Mouse (Mus musculus) midbrain, embryonic 10.5 days (tissue): ENCODE data around the gene Ppme1. TPM values are rescaled to one million over a fixed set of nuclear protein-coding genes. Genes with fewer than 3 reads are reported as not detected.
A peak's percentile ranks its signal among the peaks of the same experiment; 100 is the strongest.

Experiments
- DNase-seq: peaks from one replicate; pipeline ENCODE4 v3.0.0-alpha.2; 2017; ENCODE audit warnings: low spot score
- H3K27ac ChIP-seq: fragments of 300-500 bp; sonication (generic); replicated peaks from 2 replicates; pipeline ENCODE4 v1.5.1; 2016; ENCODE audit warnings: mild to moderate bottlenecking
- H3K27me3 ChIP-seq: fragments of 300-500 bp; sonication (generic); 2 replicates; pipeline ENCODE4 v1.6.1; 2016; ENCODE audit warnings: low read depth, mild to moderate bottlenecking; ENCODE audit not compliant: poor library complexity, severe bottlenecking
- H3K36me3 ChIP-seq: fragments of 300-500 bp; sonication (generic); 2 replicates; pipeline ENCODE4 v1.6.1; 2016; ENCODE audit warnings: mild to moderate bottlenecking, moderate library complexity
- H3K4me1 ChIP-seq: fragments of 300-500 bp; sonication (generic); 2 replicates; pipeline ENCODE4 v1.6.1; 2016
- H3K4me3 ChIP-seq: fragments of 300-500 bp; sonication (generic); 2 replicates; pipeline ENCODE4 v1.5.1; 2016; ENCODE audit warnings: mild to moderate bottlenecking, moderate library complexity
- H3K9me3 ChIP-seq: fragments of 300-500 bp; sonication (generic); replicated peaks from 2 replicates; pipeline ENCODE4 v1.6.1; 2016; ENCODE audit warnings: mild to moderate bottlenecking
- WGBS: fragments of 180-500 bp; shearing (Covaris S2); methylation state at CpG from one replicate; pipeline ENCODE4 v1.1.7; 2016; 5-methylcytosine and 5-hydroxymethylcytosine counted together
- polyA plus RNA-seq: library from polyadenylated mRNA; unstranded; fragments of >200 nt; fragmentation: Nextera tagmentation; extraction: Ambion mirVana; gene quantifications from 2 replicates; pipeline ENCODE4 v1.2.1, GENCODE M21; 2016

The Ppme1 gene
- polyA plus RNA-seq, 1 experiment from 2014 or later: 96.9 TPM

DNA sequence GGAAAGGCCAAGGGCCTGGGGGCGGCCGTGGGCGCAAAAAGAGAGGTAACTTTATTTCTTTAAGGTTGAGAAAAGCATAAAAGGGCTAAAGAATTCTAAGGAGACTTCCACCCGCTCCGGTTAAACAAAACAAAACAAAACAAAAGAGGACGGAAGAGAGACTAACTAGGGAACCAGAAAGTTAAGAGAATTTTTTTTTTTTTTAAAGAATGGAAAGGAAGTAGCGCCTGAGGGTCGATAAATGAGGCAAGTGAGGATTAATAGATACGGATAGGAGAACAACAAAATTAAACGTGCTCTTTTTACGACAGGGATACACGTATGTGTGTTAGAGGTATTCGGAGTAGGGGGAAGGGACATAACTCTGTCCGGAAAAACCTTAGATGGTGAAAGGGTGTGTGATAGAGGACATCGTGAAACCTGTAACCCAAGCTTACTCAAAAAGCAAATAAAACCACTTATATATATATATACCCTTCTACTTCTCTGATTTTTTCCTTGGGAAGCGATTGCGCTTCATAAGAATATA, 409 bp upstream of the Ppme1 start:
- no peaks in the 10 kb centered on the region for H3K27me3 ChIP-seq
- H3K36me3 ChIP-seq: peaks cover 37% of the 10 kb centered on the region
- H3K27ac ChIP-seq: peak overlapping the region; percentile 89
- no peaks in the 10 kb centered on the region for H3K9me3 ChIP-seq
- 9% methylated on average over 17 of the region's 17 CpGs for WGBS
- peaks cover 31% of the 10 kb centered on the region for H3K4me1 ChIP-seq
- DNase-seq: no peak
- H3K4me3 ChIP-seq: peak overlapping the region; percentile 63

DNA sequence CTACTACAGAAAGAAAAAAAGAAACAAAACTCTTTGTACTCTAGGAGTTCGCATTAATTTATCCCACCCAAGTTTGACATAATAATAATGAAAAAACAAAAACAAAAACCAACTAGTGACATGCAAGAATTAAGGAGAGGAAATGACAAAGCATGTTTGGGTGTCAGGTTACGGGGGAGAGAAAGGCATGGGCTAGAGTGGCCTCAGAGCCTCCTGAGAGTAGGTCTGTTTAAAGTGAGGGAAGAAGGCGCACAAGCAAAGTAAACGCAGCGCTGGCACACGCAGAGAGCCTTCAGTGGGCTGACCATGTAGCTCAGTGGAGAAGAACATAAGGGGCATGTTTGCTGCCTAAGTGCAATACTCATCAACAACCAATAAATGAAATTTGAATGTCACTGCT, 7.2 kb downstream of the Ppme1 start:
- Histone ChIP-seq H3K4me1 (peaks cover 16% of the 10 kb centered on the region), H3K27ac (no peak overlapping the region), H3K9me3 (no peaks in the 10 kb centered on the region), H3K4me3 (no peak overlapping the region), H3K36me3 (peaks cover 26% of the 10 kb centered on the region), H3K27me3 (no peaks in the 10 kb centered on the region)
- no peak for DNase-seq
- 60% methylated on average over 6 of the region's 6 CpGs for WGBS

DNA sequence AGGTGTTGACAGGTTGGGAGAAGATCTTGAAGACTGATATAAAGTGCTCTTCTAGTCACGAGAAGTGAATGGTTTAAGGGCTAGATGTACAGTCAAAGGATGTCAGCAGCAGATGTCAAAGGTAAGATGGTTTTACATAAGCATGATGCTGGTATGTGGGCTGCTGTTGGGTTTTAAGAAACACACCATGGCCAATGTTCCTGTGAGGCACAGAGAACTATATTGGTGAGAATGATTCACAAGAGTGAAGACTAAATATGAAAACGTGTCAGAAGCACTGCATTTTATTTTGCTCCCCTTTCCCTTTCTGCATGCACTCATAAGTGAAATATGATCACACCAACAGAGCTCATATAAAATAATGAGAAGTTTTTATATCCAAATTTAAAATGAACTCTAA, 8.9 kb downstream of the Ppme1 start:
- Histone ChIP-seq H3K36me3 (peaks cover 21% of the 10 kb centered on the region), H3K9me3 (no peaks in the 10 kb centered on the region), H3K4me1 (peaks cover 6% of the 10 kb centered on the region), H3K4me3 (no peak overlapping the region), H3K27me3 (no peaks in the 10 kb centered on the region), H3K27ac (no peak overlapping the region)
- 93% methylated on average over 2 of the region's 2 CpGs for WGBS
- DNase-seq: no peak

DNA sequence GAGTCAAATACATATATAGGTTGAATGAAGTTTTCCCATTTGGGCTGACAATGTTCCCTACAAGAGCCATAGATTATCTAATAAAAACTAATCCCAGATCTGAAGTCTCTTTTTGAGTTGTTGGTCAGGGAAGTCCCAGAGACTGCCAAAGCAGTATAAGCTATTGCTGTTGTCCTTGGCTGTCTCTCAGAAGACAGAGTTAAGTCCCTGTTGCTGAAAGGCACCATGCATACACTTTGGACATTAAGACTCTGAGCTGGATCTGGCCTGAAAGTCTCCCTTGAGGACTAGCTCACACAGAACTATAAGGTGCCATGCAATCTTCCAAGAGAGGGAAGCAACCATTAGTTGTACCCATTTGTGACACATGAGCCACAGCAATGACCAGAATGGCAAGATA, 14.3 kb downstream of the Ppme1 start:
- Histone ChIP-seq H3K27me3 (no peaks in the 10 kb centered on the region), H3K36me3 (peaks cover 30% of the 10 kb centered on the region), H3K4me1 (no peaks in the 10 kb centered on the region), H3K27ac (no peak overlapping the region), H3K4me3 (no peak overlapping the region), H3K9me3 (no peaks in the 10 kb centered on the region)
- DNase-seq: no peak

DNA sequence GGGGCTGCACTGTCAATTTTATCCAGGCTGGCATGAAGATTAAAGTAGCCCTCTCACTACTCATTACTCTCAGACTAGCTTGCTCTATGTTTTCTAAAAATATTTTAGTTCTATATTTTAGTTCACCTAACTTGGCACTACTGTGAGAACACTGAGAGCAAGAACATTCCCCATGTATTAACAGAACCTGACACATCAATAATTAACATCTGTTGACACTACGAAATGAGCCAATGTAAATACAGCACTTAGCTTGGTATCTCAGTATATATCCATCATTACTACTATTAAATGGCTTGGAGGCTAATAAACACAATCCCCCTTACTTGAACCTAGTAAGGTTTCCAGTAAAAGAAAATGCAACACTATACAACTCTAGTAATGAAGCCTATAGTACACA, 15.3 kb downstream of the Ppme1 start:
- Histone ChIP-seq H3K36me3 (peaks cover 40% of the 10 kb centered on the region), H3K9me3 (no peaks in the 10 kb centered on the region), H3K27ac (no peak overlapping the region), H3K4me1 (no peaks in the 10 kb centered on the region), H3K4me3 (no peak overlapping the region), H3K27me3 (no peaks in the 10 kb centered on the region)
- 98% methylated on average over 1 of the region's 1 CpGs for WGBS
- no peak for DNase-seq

DNA sequence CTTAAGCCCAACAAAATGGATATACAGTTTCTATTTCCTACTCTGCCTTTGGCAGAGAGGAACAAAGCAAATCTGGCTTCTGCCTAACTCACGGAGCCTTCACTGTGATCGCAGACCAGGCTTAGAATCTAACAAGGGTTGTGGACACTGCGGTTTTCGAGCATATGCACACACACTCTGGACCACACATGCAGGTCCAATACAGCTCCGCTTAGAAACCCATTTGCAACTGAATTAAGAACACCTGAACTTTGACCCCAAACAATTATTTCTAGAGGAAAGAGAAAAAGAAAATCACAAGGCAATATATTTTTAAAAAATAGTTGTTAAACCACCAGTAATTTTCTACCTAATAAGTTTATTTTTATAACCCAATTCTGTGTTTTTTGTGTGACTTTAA, 15.8 kb downstream of the Ppme1 start:
- Histone ChIP-seq H3K4me3 (no peak overlapping the region), H3K36me3 (peaks cover 44% of the 10 kb centered on the region), H3K4me1 (no peaks in the 10 kb centered on the region), H3K27ac (no peak overlapping the region), H3K27me3 (no peaks in the 10 kb centered on the region), H3K9me3 (no peaks in the 10 kb centered on the region)
- 85% methylated on average over 5 of the region's 5 CpGs for WGBS
- DNase-seq: no peak

DNA sequence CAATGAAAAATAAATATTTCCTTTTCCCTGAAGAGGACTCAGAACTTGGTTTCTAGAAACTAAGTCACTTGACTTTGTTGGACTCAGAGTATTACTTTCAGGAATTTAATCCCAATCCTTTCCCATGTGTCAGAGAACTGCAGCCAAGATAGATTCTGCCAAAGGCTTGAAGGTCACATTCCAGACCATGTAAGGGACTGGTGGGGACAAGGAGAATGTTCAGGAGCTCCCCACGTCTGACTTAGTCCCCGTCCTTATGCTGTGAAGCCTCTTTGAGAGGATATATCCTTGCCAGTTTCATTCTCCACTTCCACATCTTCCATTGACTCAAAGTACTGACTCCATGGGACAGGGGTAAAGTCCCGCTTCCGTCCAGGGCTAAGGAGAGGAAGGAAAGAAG, 17.1 kb downstream of the Ppme1 start:
- H3K9me3 ChIP-seq: no peaks in the 10 kb centered on the region
- DNase-seq: no peak
- WGBS: 85% methylated on average over 4 of the region's 4 CpGs
- H3K4me3 ChIP-seq: no peak overlapping the region
- H3K27me3 ChIP-seq: no peaks in the 10 kb centered on the region
- H3K36me3 ChIP-seq: peaks cover 46% of the 10 kb centered on the region
- no peak overlapping the region for H3K27ac ChIP-seq
- H3K4me1 ChIP-seq: no peaks in the 10 kb centered on the region

DNA sequence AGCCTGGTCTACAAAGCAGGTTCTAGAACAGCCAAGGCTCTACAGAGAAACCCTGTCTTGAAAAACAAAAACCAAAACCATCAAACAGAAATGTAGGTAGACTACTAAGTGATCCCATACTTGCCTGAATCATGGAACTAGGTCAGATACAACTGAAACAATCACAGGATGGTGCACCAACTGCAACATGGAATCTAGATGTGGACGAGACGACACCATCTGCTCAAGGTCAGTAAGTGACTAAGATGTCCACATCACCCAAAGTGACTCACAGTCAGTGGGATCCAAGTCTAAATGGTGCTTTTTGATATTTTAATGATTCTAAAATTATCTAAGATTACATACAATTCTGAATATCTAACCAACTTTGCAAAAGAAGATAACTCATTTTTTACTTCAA, 36.2 kb downstream of the Ppme1 start:
- no peak overlapping the region for H3K27ac ChIP-seq
- no peak for DNase-seq
- H3K4me3 ChIP-seq: no peak overlapping the region
- WGBS: 93% methylated on average over 2 of the region's 2 CpGs
- no peaks in the 10 kb centered on the region for H3K4me1 ChIP-seq
- H3K9me3 ChIP-seq: no peaks in the 10 kb centered on the region
- peaks cover 97% of the 10 kb centered on the region for H3K36me3 ChIP-seq
- no peaks in the 10 kb centered on the region for H3K27me3 ChIP-seq

DNA sequence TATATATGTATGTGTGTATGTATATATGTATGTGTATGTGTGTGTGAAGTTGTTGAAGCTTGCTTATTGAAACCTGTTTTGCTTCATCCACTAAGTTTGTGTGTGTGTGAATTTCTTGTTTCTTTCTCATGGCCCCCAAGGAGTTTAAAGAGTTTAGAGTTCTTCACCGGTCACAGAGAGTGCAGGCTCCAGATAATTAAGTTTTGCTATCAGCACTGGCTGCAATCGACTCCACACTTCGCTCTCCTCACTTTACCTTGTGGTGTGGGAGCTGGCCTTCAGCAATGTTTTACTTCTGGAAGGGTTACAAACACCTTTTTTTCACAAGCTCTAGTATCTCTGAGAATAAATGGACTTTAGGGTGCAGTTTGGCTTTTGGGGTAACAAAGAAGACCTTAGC, 40.8 kb downstream of the Ppme1 start:
- WGBS: 94% methylated on average over 3 of the region's 3 CpGs
- H3K27me3 ChIP-seq: no peaks in the 10 kb centered on the region
- H3K4me1 ChIP-seq: no peaks in the 10 kb centered on the region
- DNase-seq: no peak
- H3K36me3 ChIP-seq: peaks cover 97% of the 10 kb centered on the region
- no peaks in the 10 kb centered on the region for H3K9me3 ChIP-seq
- no peak overlapping the region for H3K4me3 ChIP-seq
- no peak overlapping the region for H3K27ac ChIP-seq

DNA sequence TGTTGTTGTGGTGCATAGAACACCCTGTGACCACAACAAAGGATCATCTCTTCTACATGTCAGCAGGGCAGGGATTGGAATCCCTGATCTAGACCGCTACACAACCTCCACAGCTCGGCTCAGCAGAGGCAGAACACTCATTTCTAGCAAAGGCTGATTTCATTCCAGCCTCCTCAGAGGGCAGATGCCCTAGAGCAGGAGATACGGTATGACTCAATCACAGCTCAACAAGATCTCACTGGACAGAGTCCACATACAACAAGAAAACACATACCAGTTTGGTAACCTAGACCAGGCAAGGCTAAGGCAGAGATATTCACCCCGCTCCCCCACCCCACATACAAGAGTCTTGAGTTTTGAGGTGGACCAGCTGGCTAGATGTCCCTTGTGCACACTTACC, 43.5 kb downstream of the Ppme1 start:
- H3K27ac ChIP-seq: no peak overlapping the region
- 94% methylated on average over 4 of the region's 4 CpGs for WGBS
- H3K36me3 ChIP-seq: peaks cover 94% of the 10 kb centered on the region
- H3K27me3 ChIP-seq: no peaks in the 10 kb centered on the region
- H3K4me3 ChIP-seq: no peak overlapping the region
- no peaks in the 10 kb centered on the region for H3K4me1 ChIP-seq
- no peaks in the 10 kb centered on the region for H3K9me3 ChIP-seq
- DNase-seq: no peak

DNA sequence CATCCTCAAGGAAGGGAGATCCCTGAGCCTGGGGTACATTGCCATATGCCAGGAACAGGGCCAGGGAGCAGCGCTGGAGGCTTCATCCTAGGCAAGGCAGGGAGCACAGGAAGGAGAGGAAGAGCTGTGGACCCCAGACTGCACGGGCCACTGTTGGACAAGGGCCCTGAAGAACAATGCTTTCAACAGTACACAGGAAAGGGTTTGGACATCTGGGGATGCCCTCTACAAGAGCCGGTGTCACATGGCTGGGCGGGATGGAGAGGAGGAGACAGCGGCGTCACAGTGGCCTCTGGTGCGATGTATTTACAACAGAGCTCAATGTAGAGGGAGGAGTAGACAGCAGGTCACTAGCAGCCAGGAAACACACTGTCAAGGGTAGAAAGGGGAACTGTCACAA, 44.6 kb downstream of the Ppme1 start:
- H3K36me3 ChIP-seq: peaks cover 83% of the 10 kb centered on the region
- DNase-seq: peak; percentile 9
- WGBS: 87% methylated on average over 7 of the region's 7 CpGs
- no peak overlapping the region for H3K27ac ChIP-seq
- no peak overlapping the region for H3K4me3 ChIP-seq
- H3K9me3 ChIP-seq: no peaks in the 10 kb centered on the region
- no peaks in the 10 kb centered on the region for H3K4me1 ChIP-seq
- H3K27me3 ChIP-seq: no peaks in the 10 kb centered on the region

DNA sequence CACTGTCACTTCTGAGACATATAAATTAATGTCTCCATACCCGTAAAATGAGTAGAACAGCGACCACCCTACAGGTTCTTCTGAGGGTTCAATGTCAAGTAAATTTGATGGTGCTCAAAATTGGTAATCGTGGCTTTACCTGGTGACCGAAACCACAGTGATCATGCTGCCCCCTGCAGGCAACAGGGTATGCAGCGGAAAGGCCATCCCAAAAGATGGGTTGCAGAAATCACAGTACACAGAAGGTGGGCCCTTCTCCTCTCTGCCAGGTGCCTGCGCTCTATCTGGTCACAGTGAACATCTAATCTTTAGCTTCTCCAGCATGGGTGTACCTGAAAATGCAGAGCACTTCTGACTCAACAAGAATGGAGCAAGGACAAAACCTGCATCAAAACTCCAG, 46.6 kb downstream of the Ppme1 start:
- WGBS: 86% methylated on average over 6 of the region's 6 CpGs
- no peak for DNase-seq

DNA sequence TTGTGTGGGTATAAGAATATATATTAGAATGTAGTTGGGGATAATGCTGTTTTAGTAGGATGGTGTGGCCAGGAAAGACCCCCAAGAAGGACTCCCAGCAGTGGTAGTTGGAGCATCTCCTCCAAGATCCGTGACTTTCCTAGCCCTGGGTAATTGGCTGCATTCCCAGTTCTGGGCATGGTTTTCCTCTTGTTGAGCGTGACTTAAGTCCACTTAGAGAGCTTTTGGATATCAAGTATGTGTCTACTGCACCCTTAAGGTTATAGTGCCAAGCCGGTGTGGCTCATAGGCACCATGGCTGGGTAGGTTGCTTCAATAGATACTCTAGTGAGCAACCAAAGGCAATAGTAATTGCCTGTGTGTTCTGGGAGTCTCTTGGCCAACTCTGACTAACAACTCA, 48.4 kb downstream of the Ppme1 start:
- Histone ChIP-seq H3K36me3 (peaks cover 47% of the 10 kb centered on the region), H3K4me1 (no peaks in the 10 kb centered on the region), H3K27ac (no peak overlapping the region), H3K9me3 (no peaks in the 10 kb centered on the region), H3K4me3 (no peak overlapping the region), H3K27me3 (no peaks in the 10 kb centered on the region)
- no peak for DNase-seq
- 95% methylated on average over 3 of the region's 3 CpGs for WGBS

More for the DNA sequence above, 46.6 kb downstream of the Ppme1 start:
- Histone ChIP-seq H3K4me1 (no peaks in the 10 kb centered on the region), H3K9me3 (no peaks in the 10 kb centered on the region), H3K27ac (no peak overlapping the region), H3K36me3 (peaks cover 63% of the 10 kb centered on the region), H3K4me3 (no peak overlapping the region), H3K27me3 (no peaks in the 10 kb centered on the region)

DNA sequence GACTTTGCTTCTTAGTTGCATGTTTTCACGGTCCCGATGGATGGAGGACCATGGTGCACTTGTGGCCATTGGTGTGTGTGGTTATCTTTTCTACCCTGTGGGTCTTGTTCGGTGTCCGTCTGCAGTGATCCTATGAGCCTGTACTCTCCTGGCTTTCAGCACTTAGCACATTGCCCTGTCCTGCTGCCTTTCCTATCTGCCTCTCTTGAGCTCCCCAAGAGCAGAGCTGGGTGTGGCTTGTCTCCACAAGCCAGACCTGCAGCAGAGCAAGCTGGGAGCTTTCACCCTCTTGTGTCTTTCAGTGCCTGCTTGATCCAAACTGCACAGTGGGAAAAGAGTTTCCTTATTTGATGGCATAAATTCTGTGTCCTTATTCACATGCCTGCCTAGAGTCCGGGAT, 54.6 kb downstream of the Ppme1 start:
- 91% methylated on average over 5 of the region's 5 CpGs for WGBS
- Histone ChIP-seq H3K27me3 (no peaks in the 10 kb centered on the region), H3K27ac (no peak overlapping the region), H3K4me1 (no peaks in the 10 kb centered on the region), H3K9me3 (no peaks in the 10 kb centered on the region), H3K4me3 (no peak overlapping the region), H3K36me3 (no peaks in the 10 kb centered on the region)
- DNase-seq: no peak
